Mouse (Mus musculus): Measurements from ENCODE around the gene Sirt6.

The Sirt6 gene

GRCm38 (mm10) chr10:81596611-81597010 lies 31.0 kb downstream of the Sirt6 start:
- DNase-seq (ENCODE audit: extremely low spot score, low read depth, low spot score), result no peak

GRCm38 (mm10) chr10:81595599-81595998 lies 32.0 kb downstream of the Sirt6 start:
- DNase-seq (ENCODE audit: extremely low spot score, low read depth, low spot score), result no peak

- DNase-seq (ENCODE audit: extremely low spot score, low read depth, low spot score), result no peak
Observed at GRCm38 (mm10) chr10:81593935-81594334, 33.7 kb downstream of the Sirt6 start.

GRCm38 (mm10) chr10:81593223-81593622 lies 34.4 kb downstream of the Sirt6 start:
- DNase-seq (ENCODE audit: extremely low spot score, low read depth, low spot score), result no peak

GRCm38 (mm10) chr10:81592631-81593030 lies 35.0 kb downstream of the Sirt6 start:
- DNase-seq (ENCODE audit: extremely low spot score, low read depth, low spot score), result no peak

- DNase-seq (ENCODE audit: extremely low spot score, low read depth, low spot score), result no peak
Observed at GRCm38 (mm10) chr10:81591846-81592245, 35.8 kb downstream of the Sirt6 start.

GRCm38 (mm10) chr10:81588739-81589138 lies 38.9 kb downstream of the Sirt6 start:
- DNase-seq (ENCODE audit: extremely low spot score, low read depth, low spot score), result no peak

- no peak for DNase-seq (ENCODE audit: extremely low spot score, low read depth, low spot score)
Observed at GRCm38 (mm10) chr10:81583347-81583746, 44.2 kb downstream of the Sirt6 start.

GRCm38 (mm10) chr10:81580441-81581070 lies 47.0 kb downstream of the Sirt6 start:
- DNase-seq (ENCODE audit: extremely low spot score, low read depth, low spot score), result no peak

GRCm38 (mm10) chr10:81579967-81580366 lies 47.6 kb downstream of the Sirt6 start:
- DNase-seq (ENCODE audit: extremely low spot score, low read depth, low spot score), result no peak

- DNase-seq (ENCODE audit: extremely low spot score, low read depth, low spot score), result no peak
Observed at GRCm38 (mm10) chr10:81575695-81576094, 51.9 kb downstream of the Sirt6 start.

GRCm38 (mm10) chr10:81575208-81575631 lies 52.4 kb downstream of the Sirt6 start:
- DNase-seq (ENCODE audit: extremely low spot score, low read depth, low spot score), result no peak

- DNase-seq (ENCODE audit: extremely low spot score, low read depth, low spot score), result no peak
Observed at GRCm38 (mm10) chr10:81574081-81575056, 53.2 kb downstream of the Sirt6 start, which contains the start of gene Tle2. Gene Tle2 (plus strand): TSS chr10:81574561.

- DNase-seq (ENCODE audit: extremely low spot score, low read depth, low spot score), result no peak
Observed at GRCm38 (mm10) chr10:81572975-81573374, 54.6 kb downstream of the Sirt6 start.

GRCm38 (mm10) chr10:81572133-81572671 lies 55.4 kb downstream of the Sirt6 start:
- no peak for DNase-seq (ENCODE audit: extremely low spot score, low read depth, low spot score)
